Mouse (Mus musculus) heart, embryonic 13.5 days (tissue): ENCODE data around the gene Fam214a. TPM values are rescaled to one million over a fixed set of nuclear protein-coding genes. Genes with fewer than 3 reads are reported as not detected.

Experiments used
- ATAC-seq: fragments of 200-750 bp; cut with Nextera tagmentation; 2 replicates; pipeline ENCODE4 v1.8.0; 2017; ENCODE audit warnings: moderate TSS enrichment; ENCODE audit not compliant: insufficient number of reproducible peaks, low FRiP score, low TSS enrichment; ENCODE audit errors: extremely low read depth
- H3K27ac ChIP-seq: fragments of 300-500 bp; sonication (generic); replicated peaks from 2 replicates; pipeline ENCODE4 v1.5.1; 2015; ENCODE audit warnings: moderate library complexity, mild to moderate bottlenecking, inconsistent platforms
- H3K27me3 ChIP-seq: fragments of 300-500 bp; sonication (generic); replicated peaks from 2 replicates; pipeline ENCODE4 v1.6.1; 2015; ENCODE audit warnings: mild to moderate bottlenecking, inconsistent platforms
- H3K36me3 ChIP-seq: fragments of 300-500 bp; sonication (generic); 2 replicates; pipeline ENCODE4 v1.6.1; 2015; ENCODE audit warnings: mild to moderate bottlenecking, inconsistent platforms
- H3K4me1 ChIP-seq: fragments of 300-500 bp; sonication (generic); 2 replicates; pipeline ENCODE4 v1.6.1; 2015; ENCODE audit warnings: inconsistent platforms
- H3K4me2 ChIP-seq: fragments of 300-500 bp; sonication (generic); 2 replicates; pipeline ENCODE4 v1.6.1; 2015; ENCODE audit warnings: inconsistent platforms, mild to moderate bottlenecking, moderate library complexity
- H3K4me3 ChIP-seq: fragments of 300-500 bp; sonication (generic); 2 replicates; pipeline ENCODE4 v1.5.1; 2015; ENCODE audit warnings: moderate library complexity, mild to moderate bottlenecking, inconsistent platforms
- H3K9ac ChIP-seq: fragments of 300-500 bp; sonication (generic); 2 replicates; pipeline ENCODE4 v1.6.1; 2015; ENCODE audit warnings: inconsistent platforms, mild to moderate bottlenecking, moderate library complexity
- H3K9me3 ChIP-seq: fragments of 300-500 bp; sonication (generic); 2 replicates; pipeline ENCODE4 v1.6.1; 2016; ENCODE audit warnings: inconsistent platforms
- WGBS: fragments of 180-500 bp; shearing (Covaris S2); methylation state at CpG from one replicate; pipeline ENCODE4 v1.1.7; 2015; ENCODE audit warnings: mixed read lengths; 5-methylcytosine and 5-hydroxymethylcytosine counted together
- polyA plus RNA-seq: library from polyadenylated mRNA; unstranded; fragments of >200 nt; fragmentation: Nextera tagmentation; extraction: Ambion mirVana; gene quantifications from 2 replicates; pipeline ENCODE4 v1.2.1, GENCODE M21; 2015

The Fam214a gene
- polyA plus RNA-seq, result 9.7 and 10.5 TPM in 2 replicates

- ATAC-seq, result peak; percentile 86
- Histone ChIP-seq H3K4me2 (peak within 1 kb of the TSS; percentile 91), H3K4me1 (peaks cover 23% of the 10 kb centered on the region), H3K27ac (peak within 1 kb of the TSS; percentile 98), H3K9me3 (no peaks in the 10 kb centered on the region), H3K27me3 (no peaks in the 10 kb centered on the region), H3K4me3 (peak within 1 kb of the TSS; percentile 93), H3K36me3 (peaks cover 9% of the 10 kb centered on the region), H3K9ac (peak within 1 kb of the TSS; percentile 94)
- under 1% methylated on average over 55 of the region's 59 CpGs for WGBS
Measured at GRCm38 (mm10) chr9:74952756-74953247, at the start of gene Fam214a. Gene Fam214a (plus strand): TSS chr9:74952884.

GRCm38 (mm10) chr9:74904866-74905508 lies 47.7 kb upstream of the Fam214a start:
- Histone ChIP-seq H3K9ac (no peak overlapping the region), H3K4me2 (peak overlapping the region; percentile 35; the same call in 1 of the 2 replicates), H3K27me3 (no peaks in the 10 kb centered on the region), H3K36me3 (no peaks in the 10 kb centered on the region), H3K4me3 (no peak overlapping the region), H3K9me3 (no peaks in the 10 kb centered on the region), H3K27ac (no peak overlapping the region), H3K4me1 (peaks cover 18% of the 10 kb centered on the region)
- no peak for ATAC-seq
- WGBS, result 9% methylated on average over 7 of the region's 7 CpGs

- 29% methylated on average over 4 of the region's 4 CpGs for WGBS
- Histone ChIP-seq H3K36me3 (no peaks in the 10 kb centered on the region), H3K4me2 (no peak overlapping the region), H3K4me3 (no peak overlapping the region), H3K4me1 (peaks cover 19% of the 10 kb centered on the region), H3K27ac (no peak overlapping the region), H3K9ac (no peak overlapping the region), H3K27me3 (no peaks in the 10 kb centered on the region), H3K9me3 (no peaks in the 10 kb centered on the region)
- ATAC-seq, result no peak
Measured at GRCm38 (mm10) chr9:74906951-74907350, 45.7 kb upstream of the Fam214a start.

- WGBS, result 57% methylated on average over 15 of the region's 15 CpGs
- Histone ChIP-seq H3K4me2 (no peak overlapping the region), H3K9ac (peak overlapping the region; percentile 50; the same call in 1 of the 2 replicates), H3K36me3 (no peaks in the 10 kb centered on the region), H3K27ac (peak overlapping the region; percentile 32; the same call in 1 of the 2 replicates), H3K4me1 (peaks cover 31% of the 10 kb centered on the region), H3K9me3 (no peaks in the 10 kb centered on the region), H3K4me3 (no peak overlapping the region), H3K27me3 (no peaks in the 10 kb centered on the region)
- no peak for ATAC-seq
Measured at GRCm38 (mm10) chr9:74909245-74909644, 43.4 kb upstream of the Fam214a start.

- Histone ChIP-seq H3K27ac (no peak overlapping the region), H3K36me3 (no peaks in the 10 kb centered on the region), H3K27me3 (no peaks in the 10 kb centered on the region), H3K4me2 (no peak overlapping the region), H3K9me3 (no peaks in the 10 kb centered on the region), H3K4me1 (peaks cover 28% of the 10 kb centered on the region), H3K9ac (no peak overlapping the region), H3K4me3 (no peak overlapping the region)
- WGBS, result 79% methylated on average over 6 of the region's 6 CpGs
- ATAC-seq, result no peak
Measured at GRCm38 (mm10) chr9:74910226-74910759, 42.4 kb upstream of the Fam214a start.

GRCm38 (mm10) chr9:74911430-74911829 lies 41.3 kb upstream of the Fam214a start:
- Histone ChIP-seq H3K4me2 (no peak overlapping the region), H3K36me3 (no peaks in the 10 kb centered on the region), H3K9ac (no peak overlapping the region), H3K4me3 (no peak overlapping the region), H3K27ac (peak overlapping the region; percentile 32; the same call in 1 of the 2 replicates), H3K9me3 (no peaks in the 10 kb centered on the region), H3K4me1 (peaks cover 33% of the 10 kb centered on the region), H3K27me3 (no peaks in the 10 kb centered on the region)
- WGBS, result 70% methylated on average over 4 of the region's 4 CpGs
- no peak for ATAC-seq

GRCm38 (mm10) chr9:74911919-74912318 lies 40.8 kb upstream of the Fam214a start:
- no peaks in the 10 kb centered on the region for H3K36me3 ChIP-seq
- no peak; the same call in 1 of the 2 replicates for ATAC-seq
- WGBS, result 40% methylated on average over 2 of the region's 2 CpGs
- H3K27me3 ChIP-seq, result no peaks in the 10 kb centered on the region
- peaks cover 31% of the 10 kb centered on the region for H3K4me1 ChIP-seq
- no peak overlapping the region for H3K9ac ChIP-seq
- 0 out of 2 replicates have a peak, but pooled peaks cover under 1% of the 10 kb centered on the region for H3K9me3 ChIP-seq
- H3K4me3 ChIP-seq, result no peak overlapping the region
- no peak overlapping the region for H3K4me2 ChIP-seq
- H3K27ac ChIP-seq, result peak overlapping the region; percentile 32; the same call in 1 of the 2 replicates

- Histone ChIP-seq H3K9me3 (peaks cover 8% of the 10 kb centered on the region), H3K4me2 (no peak overlapping the region), H3K27ac (no peak overlapping the region; the same call in 1 of the 2 replicates), H3K4me1 (peaks cover 28% of the 10 kb centered on the region), H3K9ac (no peak overlapping the region), H3K27me3 (no peaks in the 10 kb centered on the region), H3K36me3 (no peaks in the 10 kb centered on the region), H3K4me3 (no peak overlapping the region)
- 50% methylated on average over 19 of the region's 19 CpGs for WGBS
- ATAC-seq, result no peak
Measured at GRCm38 (mm10) chr9:74912619-74913376, 39.9 kb upstream of the Fam214a start.

GRCm38 (mm10) chr9:74915611-74916010 lies 37.1 kb upstream of the Fam214a start:
- Histone ChIP-seq H3K9me3 (peaks cover 8% of the 10 kb centered on the region), H3K4me2 (no peak overlapping the region), H3K4me3 (no peak overlapping the region), H3K27me3 (no peaks in the 10 kb centered on the region), H3K9ac (no peak overlapping the region), H3K4me1 (peaks cover 18% of the 10 kb centered on the region), H3K36me3 (no peaks in the 10 kb centered on the region), H3K27ac (no peak overlapping the region)
- no peak for ATAC-seq
- WGBS, result 68% methylated on average over 3 of the region's 3 CpGs

- Histone ChIP-seq H3K27ac (no peak overlapping the region), H3K4me3 (no peak overlapping the region), H3K4me1 (peaks cover 22% of the 10 kb centered on the region), H3K4me2 (no peak overlapping the region), H3K9me3 (peaks cover 8% of the 10 kb centered on the region), H3K27me3 (no peaks in the 10 kb centered on the region), H3K9ac (no peak overlapping the region), H3K36me3 (no peaks in the 10 kb centered on the region)
- no peak for ATAC-seq
- 85% methylated on average over 12 of the region's 12 CpGs for WGBS
Measured at GRCm38 (mm10) chr9:74920450-74920849, 32.2 kb upstream of the Fam214a start.

- H3K9me3 ChIP-seq, result peaks cover 8% of the 10 kb centered on the region
- no peak overlapping the region for H3K4me3 ChIP-seq
- no peaks in the 10 kb centered on the region for H3K27me3 ChIP-seq
- 40% methylated on average over 1 of the region's 1 CpGs for WGBS
- H3K4me1 ChIP-seq, result peaks cover 16% of the 10 kb centered on the region
- H3K36me3 ChIP-seq, result no peaks in the 10 kb centered on the region
- H3K4me2 ChIP-seq, result no peak overlapping the region
- no peak overlapping the region for H3K9ac ChIP-seq
- no peak for ATAC-seq
- no peak overlapping the region for H3K27ac ChIP-seq
Measured at GRCm38 (mm10) chr9:74921422-74921821, 31.3 kb upstream of the Fam214a start.
